Mouse (Mus musculus) embryonic facial prominence, embryonic 11.5 days (tissue): ENCODE measurements at regions not wholly inside any gene's neighbourhood (a gene's known extent, or its start where the extent isn't known, plus 50 kb on each side); places are given as distances from the start of the nearest gene placed in this dataset.

Source experiments
- ATAC-seq: fragments of 200-750 bp; cut with Nextera tagmentation; replicated peaks from 2 replicates; pipeline ENCODE4 v1.8.0; 2017; ENCODE audit warnings: low read depth; ENCODE audit not compliant: insufficient number of reproducible peaks, low FRiP score, low TSS enrichment
- DNase-seq: peaks from one replicate; pipeline ENCODE4 v3.0.0-alpha.2; 2015; ENCODE audit warnings: low spot score
- H3K27ac ChIP-seq: fragments of 300-500 bp; sonication (generic); replicated peaks from 2 replicates; pipeline ENCODE4 v1.5.1; 2014; ENCODE audit warnings: mild to moderate bottlenecking, low read depth, low read length, control low read depth
- H3K27me3 ChIP-seq: fragments of 300-500 bp; sonication (generic); 2 replicates; pipeline ENCODE4 v1.6.1; 2014; ENCODE audit warnings: mild to moderate bottlenecking, low read length, moderate library complexity, mixed read lengths; ENCODE audit not compliant: control insufficient read depth, insufficient read depth
- H3K36me3 ChIP-seq: fragments of 300-500 bp; sonication (generic); replicated peaks from 2 replicates; pipeline ENCODE4 v1.6.1; 2014; ENCODE audit warnings: low read depth, mild to moderate bottlenecking, low read length, moderate library complexity, mixed read lengths; ENCODE audit not compliant: control insufficient read depth, insufficient read depth
- H3K4me1 ChIP-seq: fragments of 300-500 bp; sonication (generic); 2 replicates; pipeline ENCODE4 v1.6.1; 2014; ENCODE audit warnings: low read length, mixed read lengths; ENCODE audit not compliant: control insufficient read depth, insufficient read depth
- H3K4me2 ChIP-seq: fragments of 300-500 bp; sonication (generic); 2 replicates; pipeline ENCODE4 v1.6.1; 2014; ENCODE audit warnings: low read depth, mild to moderate bottlenecking, control low read depth, low read length, moderate library complexity
- H3K4me3 ChIP-seq: fragments of 300-500 bp; sonication (generic); 2 replicates; pipeline ENCODE4 v1.5.1; 2014; ENCODE audit warnings: low read depth, low read length, control low read depth
- H3K9ac ChIP-seq: fragments of 300-500 bp; sonication (generic); replicated peaks from 2 replicates; pipeline ENCODE4 v1.6.1; 2014; ENCODE audit warnings: mild to moderate bottlenecking, control low read depth, low read length
- H3K9me3 ChIP-seq: fragments of 300-500 bp; sonication (generic); replicated peaks from 2 replicates; pipeline ENCODE4 v1.6.1; 2016; ENCODE audit warnings: mild to moderate bottlenecking, low read length, inconsistent platforms, mixed read lengths; ENCODE audit not compliant: control insufficient read depth
- WGBS: fragments of 180-500 bp; shearing (Covaris S2); extraction: QIAGEN DNeasy Blood & Tissue Kit; methylation state at CpG from one replicate; pipeline ENCODE4 v1.1.7; 2014; 5-methylcytosine and 5-hydroxymethylcytosine counted together

GRCm38 (mm10) chr8:117968306-117968705 lies 166.6 kb upstream of the Mphosph6 start:
- no peak for ATAC-seq
- Histone ChIP-seq H3K4me2 (no peak overlapping the region), H3K36me3 (no peaks in the 10 kb centered on the region), H3K4me3 (no peak overlapping the region), H3K9ac (no peak overlapping the region), H3K27ac (no peak overlapping the region), H3K27me3 (no peaks in the 10 kb centered on the region), H3K4me1 (no peaks in the 10 kb centered on the region), H3K9me3 (no peaks in the 10 kb centered on the region)
- WGBS, result 93% methylated on average over 5 of the region's 5 CpGs
- no peak for DNase-seq

- 87% methylated on average over 5 of the region's 5 CpGs for WGBS
Measured at GRCm38 (mm10) chr8:117966556-117966955, 164.8 kb upstream of the Mphosph6 start.

GRCm38 (mm10) chr8:117963426-117963825 lies 161.7 kb upstream of the Mphosph6 start:
- Histone ChIP-seq H3K4me1 (no peaks in the 10 kb centered on the region), H3K9ac (no peak overlapping the region), H3K36me3 (no peaks in the 10 kb centered on the region), H3K4me3 (no peak overlapping the region), H3K4me2 (no peak overlapping the region), H3K27ac (no peak overlapping the region), H3K27me3 (no peaks in the 10 kb centered on the region), H3K9me3 (no peaks in the 10 kb centered on the region)
- WGBS, result 85% methylated on average over 13 of the region's 13 CpGs
- DNase-seq (no peak), ATAC-seq (no peak)

More at GRCm38 (mm10) chr8:117966556-117966955, 164.8 kb upstream of the Mphosph6 start:
- H3K27ac ChIP-seq, result no peak overlapping the region
- no peak overlapping the region for H3K9ac ChIP-seq
- no peak overlapping the region for H3K4me3 ChIP-seq
- DNase-seq (no peak), ATAC-seq (no peak)
- no peaks in the 10 kb centered on the region for H3K27me3 ChIP-seq
- no peaks in the 10 kb centered on the region for H3K36me3 ChIP-seq
- H3K4me2 ChIP-seq, result no peak overlapping the region
- H3K4me1 ChIP-seq, result no peaks in the 10 kb centered on the region
- no peaks in the 10 kb centered on the region for H3K9me3 ChIP-seq

GRCm38 (mm10) chr8:117962666-117963065 lies 160.9 kb upstream of the Mphosph6 start:
- no peak overlapping the region for H3K9ac ChIP-seq
- no peak overlapping the region for H3K4me2 ChIP-seq
- 74% methylated on average over 8 of the region's 8 CpGs for WGBS
- H3K36me3 ChIP-seq, result no peaks in the 10 kb centered on the region
- no peaks in the 10 kb centered on the region for H3K4me1 ChIP-seq
- H3K9me3 ChIP-seq, result no peaks in the 10 kb centered on the region
- no peaks in the 10 kb centered on the region for H3K27me3 ChIP-seq
- DNase-seq (no peak), ATAC-seq (no peak)
- no peak overlapping the region for H3K27ac ChIP-seq
- no peak overlapping the region for H3K4me3 ChIP-seq

GRCm38 (mm10) chr8:117959501-117959900 lies 157.8 kb upstream of the Mphosph6 start:
- no peaks in the 10 kb centered on the region for H3K36me3 ChIP-seq
- no peak overlapping the region for H3K9ac ChIP-seq
- WGBS, result 68% methylated on average over 8 of the region's 8 CpGs
- H3K4me2 ChIP-seq, result no peak overlapping the region
- no peaks in the 10 kb centered on the region for H3K4me1 ChIP-seq
- no peak overlapping the region for H3K27ac ChIP-seq
- no peak overlapping the region for H3K4me3 ChIP-seq
- DNase-seq (no peak), ATAC-seq (no peak)
- no peaks in the 10 kb centered on the region for H3K9me3 ChIP-seq
- no peaks in the 10 kb centered on the region for H3K27me3 ChIP-seq

- Histone ChIP-seq H3K9ac (no peak overlapping the region), H3K27ac (no peak overlapping the region), H3K27me3 (no peaks in the 10 kb centered on the region), H3K4me3 (no peak overlapping the region), H3K4me2 (no peak overlapping the region), H3K4me1 (no peaks in the 10 kb centered on the region), H3K9me3 (no peaks in the 10 kb centered on the region), H3K36me3 (no peaks in the 10 kb centered on the region)
- DNase-seq (no peak), ATAC-seq (no peak)
- 54% methylated on average over 3 of the region's 3 CpGs for WGBS
Measured at GRCm38 (mm10) chr8:117958914-117959313, 157.2 kb upstream of the Mphosph6 start.

- no peaks in the 10 kb centered on the region for H3K36me3 ChIP-seq
- no peaks in the 10 kb centered on the region for H3K4me1 ChIP-seq
- WGBS, result 27% methylated on average over 5 of the region's 5 CpGs
- no peaks in the 10 kb centered on the region for H3K9me3 ChIP-seq
- ATAC-seq, result no peak
- no peak overlapping the region for H3K27ac ChIP-seq
- no peak for DNase-seq
- no peak overlapping the region for H3K9ac ChIP-seq
- no peak overlapping the region for H3K4me2 ChIP-seq
- H3K27me3 ChIP-seq, result no peaks in the 10 kb centered on the region
- no peak overlapping the region for H3K4me3 ChIP-seq
Measured at GRCm38 (mm10) chr8:117951656-117952055, 149.9 kb upstream of the Mphosph6 start.

GRCm38 (mm10) chr8:117946540-117946939 lies 144.8 kb upstream of the Mphosph6 start:
- Histone ChIP-seq H3K4me2 (no peak overlapping the region), H3K27me3 (no peaks in the 10 kb centered on the region), H3K4me1 (no peaks in the 10 kb centered on the region), H3K4me3 (no peak overlapping the region), H3K27ac (no peak overlapping the region), H3K36me3 (no peaks in the 10 kb centered on the region), H3K9me3 (no peaks in the 10 kb centered on the region), H3K9ac (no peak overlapping the region)
- no peak for ATAC-seq
- no peak for DNase-seq
- 78% methylated on average over 3 of the region's 3 CpGs for WGBS
